Mouse (Mus musculus): ENCODE measurements around the gene Uaca.

DNA sequence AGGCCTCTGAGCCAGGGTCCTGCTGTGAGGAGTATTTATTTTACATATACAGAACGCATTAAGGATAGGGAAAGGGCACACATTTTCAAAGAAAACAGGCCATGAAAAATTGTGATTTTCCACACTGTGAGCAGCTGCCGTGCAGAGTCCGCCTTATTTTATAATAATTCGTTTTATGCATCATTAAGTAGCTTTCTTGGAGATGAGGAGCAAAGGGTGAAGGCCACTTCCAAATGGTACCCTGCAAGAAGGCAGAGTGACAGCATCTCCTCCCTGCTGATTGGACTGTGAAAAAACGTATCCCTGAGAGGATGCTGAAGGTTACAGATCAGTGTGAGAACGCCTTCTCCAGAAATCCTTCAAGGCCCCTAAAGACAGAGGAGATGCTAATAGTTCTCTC lies 90.8 kb downstream of the Uaca start:
- TF ChIP-seq CTCF (IDR thresholded peaks at IDR 0.05; ENCODE audit: borderline replicate concordance, control insufficient read depth, extremely low read depth, insufficient read depth, low read length, poor library complexity) (no peak), POLR2A (IDR thresholded peaks at IDR 0.05; ENCODE audit: control insufficient read depth, extremely low read depth, insufficient read depth, low read length, poor library complexity) (no peak)

Data from thymus, adult 2 months (tissue).